ENCODE assay signal across 14 mouse cellular contexts in genomic region chr9:24505017-24505763, GRCm38 (mm10). TPM values are rescaled to one million over a fixed set of nuclear protein-coding genes. Genes with fewer than 3 reads are reported as not detected.
DNase-seq lines count a peak whose midpoint lies in the region; ATAC-seq lines count a peak whose summit lies in the region.
"Had no signal": no experiment of that assay in that cellular context is flagged by ENCODE, and none has a peak within 500 bp of the region (broad histone marks: within the 10 kb centered on the region; RNA-seq: fewer than 3 reads in every experiment).

No protein-coding gene starts in this region.

- H3K27me3 ChIP-seq in heart, embryonic 10.5 days (ENCODE audit: insufficient read depth, poor library complexity, severe bottlenecking): no peaks in the 10 kb centered on the region
- no peaks in the 10 kb centered on the region for H3K27me3 ChIP-seq in midbrain, embryonic 14.5 days (ENCODE audit: control insufficient read depth, insufficient read depth, low read length)
- H3K27me3 ChIP-seq: midbrain, embryonic 15.5 days had no signal

- H3K4me2 ChIP-seq in midbrain, embryonic 14.5 days (ENCODE audit: low read length): no peak overlapping the region
- H3K4me2 ChIP-seq: midbrain, embryonic 15.5 days had no signal

- no peaks in the 10 kb centered on the region for H3K36me3 ChIP-seq in heart, embryonic 10.5 days
- no peaks in the 10 kb centered on the region for H3K36me3 ChIP-seq in midbrain, embryonic 14.5 days (ENCODE audit: control insufficient read depth, insufficient read depth, low read length)
- H3K36me3 ChIP-seq: midbrain, embryonic 15.5 days had no signal

- DNase-seq in heart, adult 11 months: peak; percentile 73
- no peak for DNase-seq in heart, embryonic 10.5 days (ENCODE audit: low spot score)
- peak; percentile 82 for DNase-seq in CD4-positive helper T cell, adult 2 months (ENCODE audit: low read depth, low spot score)
- peak; percentile 61 to 66 for DNase-seq in natural killer cell, adult 2 months (ENCODE audit: low spot score in 2 of 2)
- DNase-seq in frontal cortex, postnatal 36 days (ENCODE audit: low spot score in 2 of 2): no peak
- DNase-seq in midbrain, embryonic 14.5 days: no peak
- no peak for DNase-seq in adrenal gland, adult 8-10 months
- DNase-seq: cerebellum, adult 2 months; gastrocnemius, postnatal 10 days; kidney, postnatal 36 days; layer of hippocampus, postnatal 36 days had no signal

- no peak overlapping the region for H3K9ac ChIP-seq in midbrain, embryonic 14.5 days (replicated peaks; ENCODE audit: low read length)
- H3K9ac ChIP-seq: midbrain, embryonic 15.5 days had no signal

- peaks cover 13% of the 10 kb centered on the region for H3K4me1 ChIP-seq in heart, embryonic 10.5 days
- peaks cover 16% of the 10 kb centered on the region for H3K4me1 ChIP-seq in midbrain, embryonic 14.5 days (ENCODE audit: control insufficient read depth, insufficient read depth, low read length)

- ATAC-seq in common myeloid progenitor, adult 5-6 weeks (replicated peaks; ENCODE audit: low read depth, poor library complexity, severe bottlenecking): peak; percentile 62
- no peak for ATAC-seq in midbrain, embryonic 14.5 days (ENCODE audit: low FRiP score, low TSS enrichment)
- ATAC-seq: lung, postnatal 0 days; midbrain, embryonic 15.5 days had no signal

- no peaks in the 10 kb centered on the region for H3K9me3 ChIP-seq in heart, embryonic 10.5 days
- no peaks in the 10 kb centered on the region for H3K9me3 ChIP-seq in midbrain, embryonic 14.5 days (ENCODE audit: control insufficient read depth, low read length)
- H3K9me3 ChIP-seq: midbrain, embryonic 15.5 days had no signal

- no peak overlapping the region for H3K4me3 ChIP-seq in heart, embryonic 10.5 days
- H3K4me3 ChIP-seq in midbrain, embryonic 14.5 days (replicated peaks; ENCODE audit: low read depth, low read length): no peak overlapping the region
- H3K4me3 ChIP-seq: midbrain, embryonic 15.5 days had no signal

- H3K27ac ChIP-seq in heart, embryonic 10.5 days: no peak overlapping the region
- H3K27ac ChIP-seq in midbrain, embryonic 14.5 days (replicated peaks; ENCODE audit: low read depth, low read length): no peak overlapping the region
- H3K27ac ChIP-seq: midbrain, embryonic 15.5 days had no signal

- WGBS in heart, embryonic 10.5 days: 64% methylated on average over 5 of the region's 5 CpGs
- WGBS in midbrain, embryonic 14.5 days: 83% methylated on average over 5 of the region's 5 CpGs

RNA-seq across cellular contexts. Expression of gene Dpy19l1, which starts 2.2 kb away (rescaled TPM):
- polyA plus RNA-seq in heart, embryonic 10.5 days (2016; fragmentation: Nextera tagmentation; extraction: Ambion mirVana): 7.0 and 9.6 TPM in 2 replicates
- total RNA-seq in common myeloid progenitor, adult 5-6 weeks (2017): 69.0 and 74.7 TPM in 2 replicates
- 12.0 TPM in 2 replicates for polyA plus RNA-seq in midbrain, embryonic 14.5 days (2014; fragmentation: Nextera tagmentation; extraction: Ambion mirVana)
- total RNA-seq in adrenal gland, adult 8-10 months (2022): 10 to 100 TPM; 28.2 to 71.4 (median 44.5) TPM

Comparison
In these comparisons a context has a peak if more than half of its experiments do, and no peak if none do; other contexts are left out.
1. DNase-seq: peak in heart, adult 11 months (single experiment), CD4-positive helper T cell, adult 2 months (single experiment) and natural killer cell, adult 2 months (2 of 2); none in heart, embryonic 10.5 days (single experiment), frontal cortex, postnatal 36 days (0 of 2), midbrain, embryonic 14.5 days (single experiment) and adrenal gland, adult 8-10 months (single experiment).